Mouse (Mus musculus): ENCODE results near the gene Slc9a3r1. TPM values are rescaled to one million over a fixed set of nuclear protein-coding genes. Genes with fewer than 3 reads are reported as not detected.

Gene Slc9a3r1
- polyA plus RNA-seq, 1 experiment: 51.5 TPM

DNA sequence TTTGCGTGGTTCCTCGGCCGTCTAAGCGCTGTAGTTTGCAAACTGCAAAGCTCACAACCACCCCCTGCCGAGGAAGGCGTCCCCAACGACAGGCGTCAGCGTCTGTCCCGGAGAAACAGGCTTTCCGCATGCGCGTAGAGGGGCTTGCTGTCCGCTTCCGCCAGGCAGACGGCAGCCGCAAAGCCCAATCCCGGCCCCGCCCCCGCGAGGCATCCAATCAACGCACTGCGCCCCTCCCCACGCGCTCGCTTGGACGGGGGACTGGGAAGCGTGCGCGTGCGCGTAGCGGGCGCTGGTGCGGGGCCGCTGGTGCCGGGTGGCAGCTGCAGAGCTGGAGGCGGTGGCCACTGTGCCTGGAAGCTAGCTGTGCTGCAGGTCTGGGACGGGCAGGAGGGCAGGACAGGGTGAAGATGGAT, 24.1 kb downstream of the Slc9a3r1 start, which contains the start of gene Tmem104:
TSS of gene Tmem104 (plus strand) at position 264 of the 416 bp plus-strand sequence.
- Histone ChIP-seq H3K4me1 (ENCODE audit: control insufficient read depth, insufficient read depth, insufficient read length) (peaks cover 16% of the 10 kb centered on the region; the same call in 1 of the 2 replicates), H3K36me3 (ENCODE audit: control insufficient read depth, insufficient read depth, low read length) (no peaks in the 10 kb centered on the region)

GRCm38 (mm10) chr11:115187693-115188092, 24.6 kb downstream of the Slc9a3r1 start, which contains the start of gene Nat9:
Nat9 (minus strand) TSS chr11:115187859.
- Histone ChIP-seq H3K4me3 (ENCODE audit: extremely low read depth, insufficient read depth, insufficient read length) (peak within 1 kb of the TSS; percentile 66), H3K36me3 (ENCODE audit: control insufficient read depth, insufficient read depth, low read length) (no peaks in the 10 kb centered on the region), H3K27ac (ENCODE audit: insufficient read depth, low read length) (peak within 1 kb of the TSS; percentile 60), H3K4me1 (ENCODE audit: control insufficient read depth, insufficient read depth, insufficient read length) (peaks cover 17% of the 10 kb centered on the region; the same call in 1 of the 2 replicates), H3K27me3 (ENCODE audit: control insufficient read depth, insufficient read depth, low read length) (no peaks in the 10 kb centered on the region)
- WGBS: 7% methylated on average over 12 of the region's 12 CpGs
- no peak for TF ChIP-seq CTCF (IDR thresholded peaks at IDR 0.05; ENCODE audit: extremely low read depth, insufficient read depth, insufficient read length, insufficient replicate concordance)
- TF ChIP-seq POLR2A (IDR thresholded peaks at IDR 0.05; ENCODE audit: low read depth, low read length): no peak
- DNase-seq (ENCODE audit: low read depth in 1 of 2, low spot score in 2 of 2): no peak

More for the DNA sequence above, 24.1 kb downstream of the Slc9a3r1 start, which contains the start of gene Tmem104:
- under 1% methylated on average over 39 of the region's 39 CpGs for WGBS
- Histone ChIP-seq H3K27me3 (ENCODE audit: control insufficient read depth, insufficient read depth, low read length) (no peaks in the 10 kb centered on the region), H3K4me3 (ENCODE audit: extremely low read depth, insufficient read depth, insufficient read length) (peak within 1 kb of the TSS; percentile 66), H3K27ac (ENCODE audit: insufficient read depth, low read length) (peak within 1 kb of the TSS; percentile 60)
- peak; percentile 93 to 100 for DNase-seq (ENCODE audit: low read depth in 1 of 2, low spot score in 2 of 2)
- TF ChIP-seq CTCF (IDR thresholded peaks at IDR 0.05; ENCODE audit: extremely low read depth, insufficient read depth, insufficient read length, insufficient replicate concordance) (no peak), POLR2A (IDR thresholded peaks at IDR 0.05; ENCODE audit: low read depth, low read length) (peak; percentile 55; the same call in 1 of the 2 replicates)

- TF ChIP-seq POLR2A (IDR thresholded peaks at IDR 0.05; ENCODE audit: low read depth, low read length) (no peak), CTCF (IDR thresholded peaks at IDR 0.05; ENCODE audit: extremely low read depth, insufficient read depth, insufficient read length, insufficient replicate concordance) (no peak)
- 48% methylated on average over 13 of the region's 13 CpGs for WGBS
- peak overlapping the region; percentile 8; the same call in 1 of the 2 replicates for H3K27ac ChIP-seq (ENCODE audit: insufficient read depth, low read length)
- DNase-seq (ENCODE audit: low read depth in 1 of 2, low spot score in 2 of 2): no peak
- H3K4me3 ChIP-seq (ENCODE audit: extremely low read depth, insufficient read depth, insufficient read length): no peak overlapping the region
- peaks cover 17% of the 10 kb centered on the region; the same call in 1 of the 2 replicates for H3K4me1 ChIP-seq (ENCODE audit: control insufficient read depth, insufficient read depth, insufficient read length)
- H3K27me3 ChIP-seq (ENCODE audit: control insufficient read depth, insufficient read depth, low read length): no peaks in the 10 kb centered on the region
- H3K36me3 ChIP-seq (ENCODE audit: control insufficient read depth, insufficient read depth, low read length): no peaks in the 10 kb centered on the region
Observed at GRCm38 (mm10) chr11:115188539-115189231, 25.5 kb downstream of the Slc9a3r1 start.

GRCm38 (mm10) chr11:115189304-115189703, 26.2 kb downstream of the Slc9a3r1 start:
- no peak overlapping the region for H3K4me3 ChIP-seq (ENCODE audit: extremely low read depth, insufficient read depth, insufficient read length)

GRCm38 (mm10) chr11:115192180-115192579, 29.0 kb downstream of the Slc9a3r1 start:
- H3K4me3 ChIP-seq (ENCODE audit: extremely low read depth, insufficient read depth, insufficient read length): no peak overlapping the region
- H3K27ac ChIP-seq (ENCODE audit: insufficient read depth, low read length): peak overlapping the region; percentile 58
- no peaks in the 10 kb centered on the region for H3K27me3 ChIP-seq (ENCODE audit: control insufficient read depth, insufficient read depth, low read length)
- TF ChIP-seq POLR2A (IDR thresholded peaks at IDR 0.05; ENCODE audit: low read depth, low read length) (no peak), CTCF (IDR thresholded peaks at IDR 0.05; ENCODE audit: extremely low read depth, insufficient read depth, insufficient read length, insufficient replicate concordance) (no peak)
- WGBS: 19% methylated on average over 9 of the region's 9 CpGs
- 0 out of 2 replicates have a peak, but pooled peaks cover 1% of the 10 kb centered on the region for H3K36me3 ChIP-seq (ENCODE audit: control insufficient read depth, insufficient read depth, low read length)
- peaks cover 13% of the 10 kb centered on the region; the same call in 1 of the 2 replicates for H3K4me1 ChIP-seq (ENCODE audit: control insufficient read depth, insufficient read depth, insufficient read length)
- DNase-seq (ENCODE audit: low read depth in 1 of 2, low spot score in 2 of 2): no peak

More at GRCm38 (mm10) chr11:115189304-115189703, 26.2 kb downstream of the Slc9a3r1 start:
- Histone ChIP-seq H3K27me3 (ENCODE audit: control insufficient read depth, insufficient read depth, low read length) (no peaks in the 10 kb centered on the region), H3K4me1 (ENCODE audit: control insufficient read depth, insufficient read depth, insufficient read length) (peaks cover 17% of the 10 kb centered on the region; the same call in 1 of the 2 replicates), H3K27ac (ENCODE audit: insufficient read depth, low read length) (peak overlapping the region; percentile 8), H3K36me3 (ENCODE audit: control insufficient read depth, insufficient read depth, low read length) (no peaks in the 10 kb centered on the region)
- DNase-seq (ENCODE audit: low read depth in 1 of 2, low spot score in 2 of 2): no peak
- TF ChIP-seq POLR2A (IDR thresholded peaks at IDR 0.05; ENCODE audit: low read depth, low read length) (no peak), CTCF (IDR thresholded peaks at IDR 0.05; ENCODE audit: extremely low read depth, insufficient read depth, insufficient read length, insufficient replicate concordance) (no peak)
- 81% methylated on average over 6 of the region's 6 CpGs for WGBS

DNA sequence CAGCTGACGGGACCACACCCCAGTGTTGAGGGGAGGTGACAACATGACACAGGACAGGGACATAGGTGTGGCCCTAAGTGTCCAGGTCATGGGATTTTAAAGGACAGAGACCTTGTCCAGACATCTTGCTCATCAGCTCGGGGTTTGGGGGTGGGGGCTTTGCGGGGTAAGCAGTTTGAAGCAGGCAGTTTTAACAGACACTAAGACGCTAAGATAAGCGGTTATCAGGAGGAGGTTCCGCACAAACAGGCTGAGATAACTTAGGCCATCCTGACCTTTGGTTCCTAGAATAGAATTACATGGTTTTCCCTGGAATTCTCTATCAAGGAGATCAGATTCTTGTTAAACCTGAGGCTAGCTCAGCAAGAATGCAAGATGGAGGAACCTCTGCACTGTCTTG, 31.6 kb downstream of the Slc9a3r1 start:
- H3K4me3 ChIP-seq (ENCODE audit: extremely low read depth, insufficient read depth, insufficient read length): no peak overlapping the region
- no peak for DNase-seq (ENCODE audit: low read depth in 1 of 2, low spot score in 2 of 2)
- peaks cover 8% of the 10 kb centered on the region for H3K36me3 ChIP-seq (ENCODE audit: control insufficient read depth, insufficient read depth, low read length)
- H3K4me1 ChIP-seq (ENCODE audit: control insufficient read depth, insufficient read depth, insufficient read length): peaks cover 6% of the 10 kb centered on the region; the same call in 1 of the 2 replicates
- WGBS: 92% methylated on average over 6 of the region's 6 CpGs
- H3K27me3 ChIP-seq (ENCODE audit: control insufficient read depth, insufficient read depth, low read length): no peaks in the 10 kb centered on the region
- TF ChIP-seq CTCF (IDR thresholded peaks at IDR 0.05; ENCODE audit: extremely low read depth, insufficient read depth, insufficient read length, insufficient replicate concordance): no peak
- TF ChIP-seq POLR2A (IDR thresholded peaks at IDR 0.05; ENCODE audit: low read depth, low read length): no peak
- H3K27ac ChIP-seq (ENCODE audit: insufficient read depth, low read length): no peak overlapping the region

Measured in spleen, adult 2 months (tissue).